Mouse (Mus musculus) limb, embryonic 11.5 days (tissue): ENCODE data around the gene Eya2. TPM values are rescaled to one million over a fixed set of nuclear protein-coding genes. Genes with fewer than 3 reads are reported as not detected.

Source experiments
- ATAC-seq: fragments of 200-750 bp; cut with Nextera tagmentation; 2 replicates; pipeline ENCODE4 v1.8.0; 2017; ENCODE audit warnings: low read depth; ENCODE audit not compliant: insufficient number of reproducible peaks, low FRiP score, low TSS enrichment
- DNase-seq: peaks from one replicate; pipeline ENCODE4 v3.0.0-alpha.2; 2015; ENCODE audit warnings: low spot score
- H3K27ac ChIP-seq: fragments of 300-500 bp; sonication (generic); replicated peaks from 2 replicates; pipeline ENCODE4 v1.5.1; 2014; ENCODE audit warnings: low read depth, mild to moderate bottlenecking, low read length
- H3K27me3 ChIP-seq: fragments of 300-500 bp; sonication (generic); 2 replicates; pipeline ENCODE4 v1.6.1; 2014; ENCODE audit warnings: mild to moderate bottlenecking, low read length, mixed read lengths; ENCODE audit not compliant: control insufficient read depth, insufficient read depth
- H3K36me3 ChIP-seq: fragments of 300-500 bp; sonication (generic); 2 replicates; pipeline ENCODE4 v1.6.1; 2014; ENCODE audit warnings: mild to moderate bottlenecking, low read length, moderate library complexity, mixed read lengths; ENCODE audit not compliant: control insufficient read depth, insufficient read depth
- H3K4me1 ChIP-seq: fragments of 300-500 bp; sonication (generic); 2 replicates; pipeline ENCODE4 v1.6.1; 2014; ENCODE audit warnings: low read length, mixed read lengths; ENCODE audit not compliant: control insufficient read depth, insufficient read depth
- H3K4me2 ChIP-seq: fragments of 300-500 bp; sonication (generic); 2 replicates; pipeline ENCODE4 v1.6.1; 2014; ENCODE audit warnings: low read depth, mild to moderate bottlenecking, moderate library complexity; ENCODE audit not compliant: severe bottlenecking
- H3K4me3 ChIP-seq: fragments of 300-500 bp; sonication (generic); 2 replicates; pipeline ENCODE4 v1.5.1; 2014; ENCODE audit warnings: low read depth, low read length
- H3K9ac ChIP-seq: fragments of 300-500 bp; sonication (generic); 2 replicates; pipeline ENCODE4 v1.6.1; 2014; ENCODE audit warnings: mild to moderate bottlenecking, low read length
- H3K9me3 ChIP-seq: fragments of 300-500 bp; sonication (generic); 2 replicates; pipeline ENCODE4 v1.6.1; 2016; ENCODE audit warnings: low read length; ENCODE audit not compliant: control insufficient read depth
- WGBS: fragments of 180-500 bp; shearing (Covaris S2); extraction: QIAGEN DNeasy Blood & Tissue Kit; methylation state at CpG from one replicate; pipeline ENCODE4 v1.1.7; 2014; 5-methylcytosine and 5-hydroxymethylcytosine counted together
- polyA plus RNA-seq: library from polyadenylated mRNA; unstranded; fragments of >200 nt; fragmentation: Nextera tagmentation; extraction: Ambion mirVana; gene quantifications from 2 replicates; pipeline ENCODE4 v1.2.1, GENCODE M21; 2014

The Eya2 gene
- polyA plus RNA-seq, 1 experiment from 2014 or later, result 8.8 TPM

DNA sequence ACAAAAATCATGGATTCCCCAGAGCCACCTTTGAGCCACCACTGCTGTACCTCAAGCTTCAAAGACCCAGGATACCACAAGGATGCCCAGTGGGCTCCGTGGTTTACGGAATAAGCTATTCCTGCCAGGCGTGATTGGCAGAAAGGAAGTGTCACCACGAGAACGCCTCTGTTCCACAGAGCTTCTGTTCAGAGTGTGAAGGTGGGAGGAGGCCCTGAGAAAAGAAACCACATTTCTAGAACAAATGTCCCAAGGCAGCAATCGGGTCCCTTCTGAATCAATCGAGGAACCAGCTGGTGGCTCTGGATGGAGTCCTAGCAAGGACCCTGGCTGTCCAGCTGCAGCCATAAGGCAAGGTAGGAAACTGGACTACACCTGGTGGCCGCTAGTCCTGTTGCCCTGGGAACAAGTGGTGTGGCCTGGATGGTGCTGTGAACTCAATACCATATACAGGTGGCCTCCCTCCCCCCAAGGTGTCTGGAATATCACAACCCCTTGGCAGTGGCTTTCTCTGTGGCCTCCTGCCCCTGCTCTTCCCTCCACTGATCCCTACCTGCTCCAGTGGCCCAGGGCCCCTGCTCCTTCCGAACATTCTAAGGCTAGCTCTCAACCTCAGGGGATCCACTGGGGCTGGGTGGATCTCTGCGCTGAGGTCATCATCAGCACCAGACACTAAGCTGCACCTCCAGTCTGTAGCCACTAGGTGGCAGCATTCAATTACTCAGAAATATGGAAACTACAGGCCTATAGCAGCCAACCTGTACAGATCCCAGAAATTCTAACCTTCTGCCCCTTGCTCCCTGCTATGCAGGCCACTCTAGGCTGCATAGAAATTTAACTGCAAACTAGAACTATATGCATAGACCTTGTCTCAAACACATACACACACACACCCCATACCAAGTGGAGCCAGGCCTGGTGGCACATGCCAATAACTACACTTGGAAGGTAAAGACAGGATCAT, 224.4 kb downstream of the Eya2 start:
- Histone ChIP-seq H3K4me1 (no peaks in the 10 kb centered on the region), H3K27ac (no peak overlapping the region), H3K36me3 (peaks cover 26% of the 10 kb centered on the region), H3K9me3 (no peaks in the 10 kb centered on the region), H3K9ac (no peak overlapping the region), H3K4me2 (no peak overlapping the region), H3K27me3 (no peaks in the 10 kb centered on the region), H3K4me3 (no peak overlapping the region)
- 82% methylated on average over 10 of the region's 10 CpGs for WGBS
- ATAC-seq (peak; percentile 47; the same call in 1 of the 2 replicates), DNase-seq (peak; percentile 70)

DNA sequence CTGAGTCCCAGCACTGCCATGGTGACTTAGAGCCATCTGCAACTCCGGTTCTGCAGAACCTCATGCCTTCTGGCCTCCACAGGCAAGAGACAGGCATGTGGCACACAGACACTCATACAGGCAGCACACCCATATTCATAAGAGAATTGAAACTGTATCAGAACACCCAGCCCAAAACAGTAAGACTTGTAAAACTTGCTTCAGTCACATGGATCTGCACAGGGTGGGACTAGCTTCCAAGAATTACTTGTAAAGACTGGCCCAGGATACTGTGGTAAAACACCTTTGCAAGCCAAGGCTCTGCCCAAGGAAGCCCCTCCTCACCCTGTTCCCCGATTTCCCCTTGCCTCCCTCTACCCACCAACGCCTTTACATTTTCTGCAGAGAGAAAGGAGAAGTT, 225.2 kb downstream of the Eya2 start:
- Histone ChIP-seq H3K9ac (no peak overlapping the region), H3K27ac (no peak overlapping the region), H3K9me3 (no peaks in the 10 kb centered on the region), H3K4me3 (no peak overlapping the region), H3K4me1 (no peaks in the 10 kb centered on the region), H3K4me2 (no peak overlapping the region), H3K27me3 (no peaks in the 10 kb centered on the region), H3K36me3 (peaks cover 24% of the 10 kb centered on the region)
- WGBS, result 95% methylated on average over 3 of the region's 3 CpGs
- DNase-seq, result no peak
- no peak for ATAC-seq

DNA sequence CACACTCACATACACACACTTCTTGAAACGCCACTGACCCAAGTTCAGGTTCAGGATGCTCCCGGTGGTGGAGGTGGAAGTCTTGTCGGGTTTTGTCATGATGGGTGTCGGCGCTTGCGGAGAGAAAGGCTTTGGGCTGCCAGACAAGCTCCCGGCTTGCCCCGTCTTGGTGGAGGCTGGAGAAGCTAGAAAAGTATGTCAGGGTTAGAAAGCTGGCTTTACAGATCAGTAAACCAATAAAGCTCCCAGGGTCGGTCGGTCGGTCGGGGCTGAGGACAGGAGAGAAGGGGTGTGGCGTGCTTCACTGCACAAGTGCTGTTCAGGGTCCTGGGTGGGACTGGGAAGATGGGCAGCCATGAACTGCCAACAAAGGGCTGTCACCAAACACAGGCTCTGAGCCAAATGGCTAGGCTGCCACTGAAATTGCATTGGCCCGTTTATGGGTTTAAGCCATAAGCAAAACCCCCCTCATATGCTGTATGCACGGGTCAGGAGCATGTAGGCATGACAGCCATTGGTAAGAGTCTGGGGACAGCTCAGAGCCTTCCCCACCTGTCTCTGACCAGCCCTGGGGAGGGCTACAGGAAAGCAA, 225.8 kb downstream of the Eya2 start:
- WGBS, result 82% methylated on average over 15 of the region's 15 CpGs

More for the DNA sequence above, 225.8 kb downstream of the Eya2 start:
- DNase-seq (no peak), ATAC-seq (no peak)
- no peaks in the 10 kb centered on the region for H3K9me3 ChIP-seq
- no peak overlapping the region for H3K4me2 ChIP-seq
- no peaks in the 10 kb centered on the region for H3K4me1 ChIP-seq
- H3K27ac ChIP-seq, result no peak overlapping the region
- no peaks in the 10 kb centered on the region for H3K27me3 ChIP-seq
- H3K36me3 ChIP-seq, result peaks cover 25% of the 10 kb centered on the region
- no peak overlapping the region for H3K4me3 ChIP-seq
- no peak overlapping the region for H3K9ac ChIP-seq

Other genes starting within 250 kb of the Eya2 start
- gene Zfp663, start 226.3 kb upstream of the Eya2 start, polyA plus RNA-seq, result 1.2 and 1.7 TPM in 2 replicates
- gene Zfp334, start 206.8 kb upstream of the Eya2 start, polyA plus RNA-seq, result 19.5 and 21.3 TPM in 2 replicates
- gene Ocstamp, start 194.6 kb upstream of the Eya2 start, polyA plus RNA-seq, result 0.04 TPM in 1 of 2 replicates, not detected in the other
- not detected in 2 replicates for gene Slc13a3, start 121.8 kb upstream of the Eya2 start, polyA plus RNA-seq
- 50.2 and 50.5 TPM in 2 replicates for gene Trp53rka, start 101.7 kb upstream of the Eya2 start, polyA plus RNA-seq
- gene Slc2a10, start 91.2 kb upstream of the Eya2 start, polyA plus RNA-seq, result 3.6 and 3.9 TPM in 2 replicates